Mouse (Mus musculus): ENCODE data around the gene Wap. TPM values are rescaled to one million over a fixed set of nuclear protein-coding genes. Genes with fewer than 3 reads are reported as not detected.

Gene Wap
- total RNA-seq, 2 experiments from 2014 or later = not detected

DNA sequence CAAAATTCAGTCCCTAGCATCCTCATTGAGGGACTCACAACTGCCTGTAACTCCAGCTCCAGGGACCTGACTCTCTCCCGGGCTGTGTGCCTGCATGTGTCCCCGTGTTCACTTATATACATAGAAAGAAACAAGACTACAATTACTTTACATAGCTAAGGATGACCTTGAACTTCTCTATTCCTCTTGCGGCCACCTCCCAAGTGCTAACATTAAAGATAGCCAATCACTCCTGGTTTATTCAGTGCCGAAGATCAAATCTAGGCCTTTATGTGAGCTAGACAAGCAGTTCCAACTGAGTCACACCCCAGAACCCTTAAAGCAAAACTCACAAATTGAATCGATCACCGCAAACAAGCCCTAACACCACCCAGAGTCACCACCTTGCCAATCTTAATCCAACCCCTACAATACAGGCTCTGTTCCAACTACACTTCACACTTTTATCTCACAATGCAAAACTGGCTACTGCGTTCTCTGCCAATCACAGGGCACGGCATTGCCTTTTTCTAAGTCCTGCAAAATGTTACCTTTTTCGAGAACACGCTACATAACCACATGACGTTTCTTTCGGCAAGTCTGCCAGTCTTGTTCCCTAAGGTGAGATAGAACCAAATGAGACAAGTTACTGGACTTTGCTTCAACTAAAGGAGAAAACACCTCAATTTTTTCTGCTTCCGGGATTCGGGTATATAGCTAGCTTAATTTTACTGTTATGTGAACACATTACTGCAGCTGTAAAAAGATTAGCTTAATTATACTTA lies 13.6 kb downstream of the Wap start:
- no peak for TF ChIP-seq CTCF (conservative IDR thresholded peaks at IDR 0.05)
- peak overlapping the region; percentile 83 for H3K4me3 ChIP-seq
- no peak for DNase-seq (ENCODE audit: low spot score in 2 of 2)
- peak overlapping the region; percentile 92 for H3K27ac ChIP-seq

DNA sequence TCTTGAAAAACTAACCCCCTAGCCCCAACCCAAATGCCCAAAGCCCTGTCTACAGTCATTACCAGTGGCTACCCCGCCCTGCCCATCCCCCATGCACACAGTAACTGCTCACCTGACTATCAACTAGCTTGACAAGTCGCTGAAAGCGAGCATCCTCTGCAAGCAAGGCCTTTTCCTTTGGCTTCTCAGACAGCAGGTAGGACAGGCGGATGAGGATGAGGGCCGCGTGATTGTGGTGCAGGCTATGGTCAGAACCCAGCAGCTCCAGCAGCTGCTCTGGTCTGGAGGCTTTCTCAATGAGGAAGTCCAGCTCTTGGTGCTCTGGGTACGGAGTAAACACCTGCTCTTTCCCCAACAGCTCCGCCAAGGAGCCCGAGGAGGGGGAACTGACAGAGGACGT lies 14.7 kb downstream of the Wap start:
- DNase-seq (ENCODE audit: low spot score in 2 of 2) = no peak
- TF ChIP-seq CTCF (conservative IDR thresholded peaks at IDR 0.05) = no peak
- peak overlapping the region; percentile 15; the same call in 1 of the 2 replicates for H3K4me3 ChIP-seq
- no peak overlapping the region for H3K27ac ChIP-seq

DNA sequence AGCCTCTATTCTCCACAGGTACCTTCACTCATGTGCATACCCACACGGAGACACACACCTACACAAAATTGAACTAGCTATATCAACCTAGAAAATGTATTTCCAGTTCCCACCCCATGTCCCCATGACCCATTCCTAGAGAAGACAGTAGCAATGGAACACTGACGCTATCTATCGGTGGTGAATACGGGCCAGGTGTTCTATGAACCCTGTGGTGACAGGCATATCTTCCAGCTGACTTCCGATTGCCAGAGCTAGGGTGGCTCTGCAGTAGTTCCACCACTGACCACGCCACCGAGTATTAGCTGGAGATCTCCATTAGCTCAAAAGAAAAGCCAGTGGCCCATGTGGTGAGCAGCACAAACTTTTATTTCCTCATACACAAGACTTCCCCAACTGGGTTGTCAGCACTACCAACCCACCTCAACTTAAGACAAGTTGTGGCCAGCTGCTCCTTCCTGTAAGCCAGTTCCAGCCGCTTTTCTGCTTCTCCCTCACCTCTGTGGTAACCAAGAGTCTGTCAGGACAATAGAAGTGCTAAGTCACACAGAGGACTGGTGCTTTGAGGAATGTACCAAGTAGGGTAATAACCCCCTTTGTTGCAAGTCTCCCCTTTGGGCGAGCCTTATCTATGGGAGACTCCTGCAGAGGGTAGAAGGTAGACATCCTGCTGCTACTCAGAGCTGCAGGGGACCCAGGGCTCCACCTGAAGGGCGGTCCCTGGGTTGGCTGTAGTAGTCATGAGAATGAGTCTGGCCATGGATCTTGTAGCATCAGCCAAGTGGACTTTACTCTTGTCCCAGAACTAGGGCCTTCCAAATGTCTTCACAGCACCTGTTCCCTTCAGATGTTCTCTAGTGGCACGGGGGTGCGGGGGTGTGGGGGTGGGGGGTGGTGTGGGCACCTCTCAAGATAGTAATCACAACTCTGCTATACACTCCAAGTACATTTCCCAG lies 22.9 kb downstream of the Wap start:
- Histone ChIP-seq H3K4me3 (no peak overlapping the region), H3K27ac (no peak overlapping the region)
- no peak for DNase-seq (ENCODE audit: low spot score in 2 of 2)
- TF ChIP-seq CTCF (conservative IDR thresholded peaks at IDR 0.05) = no peak

DNA sequence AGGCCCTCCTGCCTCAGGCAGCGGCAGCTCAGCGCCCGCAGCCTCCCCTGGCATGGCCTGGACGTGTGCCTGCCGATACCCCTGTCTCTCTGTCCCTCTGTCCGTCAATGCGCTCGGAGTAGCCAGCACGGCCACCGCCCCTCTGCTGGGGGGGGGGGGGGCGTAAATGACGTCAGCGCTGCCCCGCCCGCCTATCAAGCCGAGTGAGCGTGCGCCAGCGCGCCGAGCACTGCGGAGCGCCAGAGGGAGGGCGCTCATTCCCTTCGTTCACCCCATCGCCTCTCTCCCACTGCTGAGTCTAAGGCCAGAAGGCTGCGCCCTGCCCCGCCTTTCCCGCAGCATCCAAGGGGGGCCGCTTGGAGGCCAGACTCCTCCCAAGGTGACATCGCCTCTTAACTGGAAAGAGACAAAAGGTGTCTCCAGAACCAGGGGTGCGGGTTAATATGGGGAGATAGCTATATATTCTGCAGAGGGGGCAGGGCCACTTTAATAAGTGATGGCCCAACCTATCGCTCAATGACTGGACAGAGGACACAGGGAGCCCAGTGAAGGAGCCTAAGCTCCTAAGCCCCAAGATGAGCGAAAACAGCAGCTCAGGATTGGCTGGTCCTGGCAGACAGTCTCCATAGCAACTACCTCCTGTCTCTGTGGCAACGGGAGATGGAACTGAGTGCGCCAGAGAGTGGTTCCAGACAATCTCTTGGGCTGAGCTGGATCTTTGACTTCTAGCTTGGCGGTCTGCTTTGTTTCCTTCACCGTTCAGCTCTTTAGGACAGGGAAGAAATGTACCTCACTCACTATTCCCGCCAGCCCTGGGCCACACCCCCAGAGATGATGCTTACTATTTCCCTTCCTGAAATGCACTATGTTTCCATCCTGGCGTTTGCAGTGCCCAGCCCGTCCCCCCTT lies 32.7 kb downstream of the Wap start, which contains the start of gene Nacad:
Nacad (minus strand) TSS at position 563 of the 909 bp plus-strand sequence.
- peak; percentile 77 to 91 for DNase-seq (ENCODE audit: low spot score in 2 of 2)
- Histone ChIP-seq H3K4me3 (peak within 1 kb of the TSS; percentile 62), H3K27ac (peak within 1 kb of the TSS; percentile 100)
- TF ChIP-seq CTCF (conservative IDR thresholded peaks at IDR 0.05) = 0 out of 2 replicates have a peak, but pooled peaks have one; percentile 16

DNA sequence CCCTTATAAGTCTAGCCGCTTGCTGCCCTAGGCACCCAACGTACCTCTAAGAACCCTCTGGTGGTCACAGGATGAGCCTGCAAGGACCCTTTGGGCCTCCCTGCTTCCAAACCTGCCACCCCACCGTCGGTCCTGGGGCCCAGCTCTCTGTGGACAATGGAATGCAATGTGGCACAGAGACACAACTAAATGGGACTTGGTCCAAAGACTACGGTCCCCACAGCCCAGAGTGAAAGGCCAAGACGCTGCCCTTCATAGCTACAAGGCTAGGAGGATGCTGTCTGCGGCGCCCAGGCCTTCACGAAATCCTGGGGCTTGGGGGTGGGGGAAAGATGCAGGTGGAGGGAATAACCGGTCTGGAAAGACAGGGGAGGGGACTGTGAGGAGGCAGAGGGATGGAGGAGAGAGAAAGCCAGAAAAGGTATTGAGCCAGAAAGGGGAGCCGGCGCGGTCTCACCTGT lies 33.4 kb downstream of the Wap start:
- Histone ChIP-seq H3K4me3 (peak overlapping the region; percentile 62), H3K27ac (peak overlapping the region; percentile 100)
- DNase-seq (ENCODE audit: low spot score in 2 of 2) = no peak
- TF ChIP-seq CTCF (conservative IDR thresholded peaks at IDR 0.05) = peak; percentile 67

DNA sequence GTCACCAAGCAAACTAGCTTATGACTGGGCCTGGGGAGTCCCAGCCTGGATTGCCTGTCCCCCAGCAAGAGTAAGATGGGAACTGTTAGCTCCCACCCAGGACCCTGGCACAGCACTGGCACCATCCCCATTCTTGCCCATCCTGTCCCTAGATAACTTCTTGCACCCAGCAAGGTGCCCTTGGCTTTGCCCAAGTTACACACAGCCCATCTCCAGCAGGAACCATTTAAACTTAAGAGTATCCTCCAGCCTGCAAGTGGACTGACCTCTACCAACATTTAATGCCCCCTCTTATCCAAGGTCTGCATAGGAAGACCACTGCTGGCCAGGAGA lies 33.9 kb downstream of the Wap start:
- H3K4me3 ChIP-seq = peak overlapping the region; percentile 62

DNA sequence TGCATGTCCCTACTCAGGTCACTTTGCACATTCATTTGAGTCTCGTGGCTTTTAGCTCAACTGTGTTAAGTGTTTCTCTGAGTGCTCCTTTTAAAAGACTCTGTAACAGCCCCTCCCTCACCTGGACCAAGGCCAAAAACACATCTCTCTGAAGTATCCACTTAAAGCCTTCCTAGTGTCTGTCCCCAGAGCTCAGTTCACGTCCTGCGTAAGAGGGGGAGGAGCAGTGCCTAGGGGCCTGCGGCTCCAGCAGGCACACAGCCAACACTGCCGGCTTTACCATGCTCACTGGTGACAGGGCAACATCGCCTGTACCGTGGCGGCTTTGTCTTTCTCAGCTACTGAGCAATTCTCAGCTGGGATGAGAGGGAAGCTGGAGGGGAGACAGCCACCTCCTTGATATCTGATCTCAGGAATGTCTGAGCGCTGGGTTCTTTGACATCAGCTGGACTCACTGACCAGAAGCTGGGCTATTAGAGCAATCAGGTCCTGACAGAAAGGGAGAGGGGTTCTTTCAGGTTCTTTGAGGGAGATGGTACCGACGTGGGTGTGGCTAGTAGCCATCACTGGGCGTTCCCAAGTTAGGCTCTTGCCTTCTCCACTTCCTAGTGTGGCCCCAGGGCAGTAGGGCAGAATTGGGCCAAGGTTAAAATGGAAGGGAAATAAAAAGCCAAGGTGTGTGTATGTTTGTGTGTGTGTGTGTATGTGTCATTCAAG lies 34.4 kb downstream of the Wap start:
- H3K4me3 ChIP-seq = peak overlapping the region; percentile 62
- peak overlapping the region; percentile 100 for H3K27ac ChIP-seq
- TF ChIP-seq CTCF (conservative IDR thresholded peaks at IDR 0.05) = no peak
- DNase-seq (ENCODE audit: low spot score in 2 of 2) = peak; percentile 49 to 60

More for the DNA sequence above, 33.9 kb downstream of the Wap start:
- TF ChIP-seq CTCF (conservative IDR thresholded peaks at IDR 0.05) = no peak
- DNase-seq (ENCODE audit: low spot score in 2 of 2) = no peak
- peak overlapping the region; percentile 100 for H3K27ac ChIP-seq

DNA sequence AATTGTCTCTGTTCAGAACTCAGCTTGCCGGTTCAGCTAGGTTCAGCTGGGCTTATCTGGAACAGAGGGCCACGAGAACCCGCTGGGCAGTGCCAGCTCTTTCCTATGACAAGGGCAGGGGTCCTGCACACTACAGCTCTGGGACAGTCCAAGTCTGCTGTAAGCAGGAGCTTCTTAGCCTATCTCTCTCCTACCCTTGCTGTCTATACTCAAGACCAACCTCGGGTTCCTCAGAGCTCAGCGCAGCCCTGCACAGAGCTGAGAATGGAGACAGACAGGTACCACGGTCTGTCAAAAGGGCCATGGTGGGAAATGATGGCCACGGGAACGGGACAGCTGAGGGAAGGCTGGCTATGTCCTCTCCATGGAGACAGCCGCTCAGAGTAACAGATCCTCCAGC lies 35.2 kb downstream of the Wap start:
- no peak for DNase-seq (ENCODE audit: low spot score in 2 of 2)
- Histone ChIP-seq H3K27ac (peak overlapping the region; percentile 100; the same call in 1 of the 2 replicates), H3K4me3 (peak overlapping the region; percentile 62; the same call in 1 of the 2 replicates)
- TF ChIP-seq CTCF (conservative IDR thresholded peaks at IDR 0.05) = no peak

DNA sequence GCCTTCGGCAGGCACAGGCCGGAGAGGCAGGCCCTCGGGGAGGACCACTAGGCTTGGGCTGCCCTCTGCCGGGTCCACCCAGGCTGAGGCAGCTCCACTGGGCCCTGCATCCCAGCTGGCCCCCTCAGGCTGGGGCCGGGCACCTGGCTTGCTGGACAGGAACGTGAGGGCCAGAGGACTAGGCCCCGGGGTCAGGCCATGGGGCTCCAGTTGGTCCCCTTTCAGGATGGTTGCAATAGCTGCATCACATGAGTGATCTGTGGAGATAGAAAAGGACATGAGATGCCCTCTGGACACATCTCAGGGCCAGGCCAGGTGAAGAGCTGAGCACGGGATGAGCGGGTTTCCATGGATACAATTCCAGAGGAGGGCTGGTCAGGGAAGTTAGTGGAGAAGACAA lies 35.8 kb downstream of the Wap start:
- peak overlapping the region; percentile 100; the same call in 1 of the 2 replicates for H3K27ac ChIP-seq
- no peak overlapping the region for H3K4me3 ChIP-seq

DNA sequence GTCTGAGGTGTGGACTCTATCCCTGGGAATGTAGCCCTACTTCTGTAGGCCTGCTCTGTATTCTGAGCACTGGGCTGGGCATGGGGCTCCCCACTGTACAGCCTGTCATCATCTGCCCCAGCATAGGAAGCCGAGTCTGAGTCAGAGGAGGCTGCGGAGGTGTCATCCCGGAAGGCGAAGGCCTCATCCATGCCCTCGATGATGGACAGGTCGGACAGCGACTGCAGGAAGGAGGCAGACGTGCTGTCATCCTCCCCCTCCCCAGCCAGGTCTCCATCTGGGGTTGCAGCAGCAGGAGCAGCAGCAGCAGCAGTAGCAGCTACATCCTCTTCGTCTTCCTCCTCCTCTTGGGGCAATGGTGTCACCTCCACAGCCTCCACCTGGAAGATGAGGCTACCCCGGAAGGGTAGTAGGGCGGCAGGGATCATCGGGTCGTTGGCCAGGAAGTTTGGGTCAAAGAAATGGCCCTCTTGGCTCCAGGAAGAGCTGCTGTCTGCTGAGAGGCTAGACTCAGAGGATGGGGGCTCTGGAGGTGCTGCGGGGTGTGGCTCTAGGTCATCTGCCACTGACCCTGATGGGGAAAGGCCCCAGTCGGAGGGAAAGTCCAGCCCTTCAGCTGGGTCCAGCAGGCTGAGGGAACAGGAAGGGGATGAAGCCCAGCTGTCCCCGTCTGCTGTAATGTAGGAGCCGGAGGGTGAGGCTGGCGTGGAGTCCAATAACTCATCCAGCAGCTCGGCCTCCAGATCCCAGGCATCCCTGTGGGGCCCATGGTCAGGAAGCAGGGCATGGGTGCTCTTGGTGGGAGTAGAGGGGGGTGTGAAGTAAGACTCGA lies 36.6 kb downstream of the Wap start:
- no peak for TF ChIP-seq CTCF (conservative IDR thresholded peaks at IDR 0.05)
- no peak for DNase-seq (ENCODE audit: low spot score in 2 of 2)
- H3K27ac ChIP-seq = no peak overlapping the region
- no peak overlapping the region for H3K4me3 ChIP-seq

More for the DNA sequence above, 35.8 kb downstream of the Wap start:
- DNase-seq (ENCODE audit: low spot score in 2 of 2) = no peak
- no peak for TF ChIP-seq CTCF (conservative IDR thresholded peaks at IDR 0.05)
